In the genomic region with DNA sequence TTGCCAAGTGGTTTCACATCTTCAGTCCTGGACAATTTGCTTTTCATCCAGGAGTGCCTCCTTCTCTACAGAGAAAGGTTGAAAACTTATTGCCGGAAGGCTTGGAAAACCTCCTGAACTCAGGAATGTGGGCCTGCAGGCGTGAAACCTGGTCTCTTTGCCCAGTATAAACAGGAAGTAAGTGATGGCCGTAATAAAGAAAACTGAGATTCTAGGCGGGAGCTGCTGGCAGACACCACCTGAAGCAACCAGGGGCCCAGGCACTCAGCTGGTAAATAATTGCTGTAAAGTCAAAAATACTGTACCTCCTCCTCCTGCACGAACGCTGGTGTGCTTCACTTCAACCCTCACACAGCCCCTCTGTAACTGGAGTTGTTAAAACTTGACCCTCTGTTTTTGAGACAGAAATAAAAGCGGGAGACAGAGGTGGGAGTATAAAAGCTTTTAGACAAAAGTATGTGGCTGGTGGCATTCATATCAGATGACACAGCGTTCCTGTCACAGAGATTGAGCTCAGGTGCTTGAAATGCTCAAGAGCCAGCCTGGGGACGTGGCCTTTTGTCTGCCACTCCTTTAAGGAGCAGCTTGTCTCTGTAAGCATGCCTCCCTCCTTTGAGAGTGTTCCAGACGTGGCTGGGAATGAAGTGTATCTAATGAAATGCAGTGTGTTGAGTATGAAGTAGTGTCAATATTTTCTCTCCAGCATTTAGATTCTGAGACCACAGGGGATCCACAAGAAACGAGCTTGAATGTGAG, we compare ENCODE assay signal across 12 mouse cellular contexts.
DNase-seq lines count a peak whose midpoint lies in the region; ATAC-seq and TF ChIP-seq lines count a peak whose summit lies in the region.
"Had no signal": no experiment of that assay in that cellular context is flagged by ENCODE, and none has a peak within 500 bp of the region (broad histone marks: within the 10 kb centered on the region; RNA-seq: fewer than 3 reads in every experiment).

No protein-coding gene starts in this region.

- TF ChIP-seq CTCF in intestine, postnatal 0 days (IDR thresholded peaks at IDR 0.05; ENCODE audit: low read depth): no peak

- DNase-seq in embryo, embryonic 11 days: peak; percentile 29
- DNase-seq in limb, embryonic 10.5 days (ENCODE audit: low spot score): no peak
- peak; percentile 69 for DNase-seq in lung, postnatal 36 days
- DNase-seq in retina, embryonic 14.5 days (ENCODE audit: low spot score): no peak
- DNase-seq in adrenal gland, adult 8-10 months: no peak
- no peak for DNase-seq in cerebellum, postnatal 4 days (ENCODE audit: low spot score in 2 of 2)
- DNase-seq: heart, postnatal 14 days; right cerebral cortex, postnatal 25 days had no signal

- WGBS in intestine, embryonic 15.5 days: 25% methylated on average over 11 of the region's 11 CpGs
- 23% methylated on average over 11 of the region's 11 CpGs for WGBS in intestine, postnatal 0 days
- WGBS in limb, embryonic 10.5 days: 40% methylated on average over 11 of the region's 11 CpGs

- no peak overlapping the region for H3K27ac ChIP-seq in intestine, embryonic 15.5 days
- H3K27ac ChIP-seq in intestine, postnatal 0 days (ENCODE audit: low read depth, low read length): no peak overlapping the region
- peak overlapping the region; percentile 56 for H3K27ac ChIP-seq in limb, embryonic 10.5 days
- H3K27ac ChIP-seq: liver, embryonic 15.5 days had no signal

- H3K27me3 ChIP-seq in intestine, embryonic 15.5 days (replicated peaks): no peaks in the 10 kb centered on the region
- H3K27me3 ChIP-seq in intestine, postnatal 0 days (replicated peaks; ENCODE audit: control insufficient read depth, insufficient read depth, low read length): no peaks in the 10 kb centered on the region
- no peaks in the 10 kb centered on the region for H3K27me3 ChIP-seq in limb, embryonic 10.5 days (ENCODE audit: low read depth, poor library complexity, severe bottlenecking)
- H3K27me3 ChIP-seq: CH12.LX; liver, embryonic 15.5 days had no signal

- H3K4me1 ChIP-seq in intestine, embryonic 15.5 days (replicated peaks): 0 out of 2 replicates have a peak, but pooled peaks cover 7% of the 10 kb centered on the region
- H3K4me1 ChIP-seq in intestine, postnatal 0 days (replicated peaks; ENCODE audit: control insufficient read depth, insufficient read depth, low read length): no peaks in the 10 kb centered on the region
- H3K4me1 ChIP-seq in limb, embryonic 10.5 days: peaks cover 15% of the 10 kb centered on the region
- H3K4me1 ChIP-seq: liver, embryonic 15.5 days had no signal

- ATAC-seq in intestine, embryonic 15.5 days: 0 out of 2 replicates have a peak, but pooled peaks have one; percentile 41
- no peak for ATAC-seq in intestine, postnatal 0 days

- H3K4me2 ChIP-seq in intestine, embryonic 15.5 days (replicated peaks): no peak overlapping the region
- no peak overlapping the region for H3K4me2 ChIP-seq in intestine, postnatal 0 days (replicated peaks; ENCODE audit: low read depth)
- H3K4me2 ChIP-seq: liver, embryonic 15.5 days had no signal

- H3K36me3 ChIP-seq in intestine, embryonic 15.5 days: no peaks in the 10 kb centered on the region
- H3K36me3 ChIP-seq in intestine, postnatal 0 days (ENCODE audit: control insufficient read depth, insufficient read depth): no peaks in the 10 kb centered on the region
- no peaks in the 10 kb centered on the region for H3K36me3 ChIP-seq in limb, embryonic 10.5 days
- H3K36me3 ChIP-seq: liver, embryonic 15.5 days had no signal

- H3K9me3 ChIP-seq in intestine, embryonic 15.5 days: no peaks in the 10 kb centered on the region
- no peaks in the 10 kb centered on the region for H3K9me3 ChIP-seq in intestine, postnatal 0 days (ENCODE audit: control insufficient read depth)
- H3K9me3 ChIP-seq in limb, embryonic 10.5 days (replicated peaks): no peaks in the 10 kb centered on the region
- H3K9me3 ChIP-seq: liver, embryonic 15.5 days had no signal

- no peak overlapping the region for H3K9ac ChIP-seq in intestine, embryonic 15.5 days
- no peak overlapping the region for H3K9ac ChIP-seq in intestine, postnatal 0 days (ENCODE audit: low read depth, low read length)
- H3K9ac ChIP-seq: liver, embryonic 15.5 days had no signal

- no peak overlapping the region for H3K4me3 ChIP-seq in intestine, embryonic 15.5 days (replicated peaks)
- no peak overlapping the region for H3K4me3 ChIP-seq in intestine, postnatal 0 days (ENCODE audit: low read depth, low read length)
- no peak overlapping the region for H3K4me3 ChIP-seq in limb, embryonic 10.5 days
- H3K4me3 ChIP-seq: liver, embryonic 15.5 days had no signal

Comparison
In these comparisons a context has a peak if more than half of its experiments do, and no peak if none do; other contexts are left out.
1. DNase-seq: peak in embryo, embryonic 11 days (single experiment) and lung, postnatal 36 days (single experiment); none in limb, embryonic 10.5 days (single experiment), retina, embryonic 14.5 days (single experiment), adrenal gland, adult 8-10 months (single experiment) and cerebellum, postnatal 4 days (0 of 2).